In the genomic region with DNA sequence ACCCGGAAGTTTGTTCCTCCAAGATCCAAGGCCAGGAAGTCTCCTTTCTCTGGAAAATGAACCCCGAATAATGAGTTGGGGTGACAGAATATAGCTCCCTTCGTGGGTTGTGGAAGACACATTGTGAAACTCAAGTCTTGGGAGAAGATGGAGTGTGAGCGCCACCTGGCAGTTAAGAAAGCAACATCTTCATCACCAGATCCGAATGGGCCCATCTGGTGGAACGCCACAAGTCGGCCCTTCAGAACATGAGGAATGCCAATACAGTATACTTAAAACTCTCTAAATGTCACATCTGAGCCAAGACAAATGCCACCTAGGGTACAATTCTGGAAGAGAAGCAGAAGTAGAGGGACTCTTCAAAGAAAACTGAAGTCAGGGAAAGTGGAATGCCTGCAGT, we compare ENCODE assay signal across 12 mouse cellular contexts. TPM values are rescaled to one million over a fixed set of nuclear protein-coding genes. Genes with fewer than 3 reads are reported as not detected.
DNase-seq lines count a peak whose midpoint lies in the region; ATAC-seq and TF ChIP-seq lines count a peak whose summit lies in the region.
"Had no signal": no experiment of that assay in that cellular context is flagged by ENCODE, and none has a peak within 500 bp of the region (broad histone marks: within the 10 kb centered on the region; RNA-seq: fewer than 3 reads in every experiment).

No protein-coding gene starts in this region.

- no peak overlapping the region for H3K27ac ChIP-seq in hindbrain, postnatal 0 days
- H3K27ac ChIP-seq in hindbrain, embryonic 12.5 days: no peak overlapping the region
- no peak overlapping the region for H3K27ac ChIP-seq in embryonic facial prominence, embryonic 14.5 days (replicated peaks; ENCODE audit: low read depth, low read length)
- H3K27ac ChIP-seq: macrophage had no signal

- no peak overlapping the region for H3K4me2 ChIP-seq in hindbrain, postnatal 0 days (ENCODE audit: low read depth, low read length)
- no peak overlapping the region for H3K4me2 ChIP-seq in hindbrain, embryonic 12.5 days (replicated peaks)
- H3K4me2 ChIP-seq in embryonic facial prominence, embryonic 14.5 days (ENCODE audit: low read depth, low read length): no peak overlapping the region

- H3K9me3 ChIP-seq in hindbrain, postnatal 0 days (ENCODE audit: low read length): no peaks in the 10 kb centered on the region
- H3K9me3 ChIP-seq in hindbrain, embryonic 12.5 days (replicated peaks): no peaks in the 10 kb centered on the region
- no peaks in the 10 kb centered on the region for H3K9me3 ChIP-seq in embryonic facial prominence, embryonic 14.5 days (ENCODE audit: control insufficient read depth, low read length)
- H3K9me3 ChIP-seq: G1E had no signal

- peak; percentile 62 for DNase-seq in hindbrain, postnatal 0 days (ENCODE audit: low spot score)
- DNase-seq in right cerebral cortex, adult 2 months (ENCODE audit: low spot score in 2 of 2): peak; percentile 18 to 20
- no peak for DNase-seq in right cerebral cortex, postnatal 25 days
- DNase-seq in embryonic facial prominence, embryonic 14.5 days (ENCODE audit: low spot score): peak; percentile 30
- peak; percentile 57 for DNase-seq in right cerebral cortex, postnatal 4 days
- DNase-seq in Muller cell, postnatal 12 days (ENCODE audit: inconsistent ontology term): no peak
- no peak for DNase-seq in spleen, postnatal 14 days (ENCODE audit: low spot score in 2 of 2)
- DNase-seq: gastrocnemius, postnatal 10 days; thymus, postnatal 36 days had no signal

- no peaks in the 10 kb centered on the region for H3K27me3 ChIP-seq in hindbrain, postnatal 0 days (ENCODE audit: insufficient read depth, low read length)
- no peaks in the 10 kb centered on the region for H3K27me3 ChIP-seq in hindbrain, embryonic 12.5 days
- no peaks in the 10 kb centered on the region for H3K27me3 ChIP-seq in embryonic facial prominence, embryonic 14.5 days (replicated peaks; ENCODE audit: control insufficient read depth, insufficient read depth, low read length)

- H3K9ac ChIP-seq in hindbrain, postnatal 0 days (replicated peaks; ENCODE audit: low read length): no peak overlapping the region
- H3K9ac ChIP-seq in hindbrain, embryonic 12.5 days: no peak overlapping the region
- H3K9ac ChIP-seq in embryonic facial prominence, embryonic 14.5 days (ENCODE audit: low read depth, low read length): no peak overlapping the region

- ATAC-seq in hindbrain, postnatal 0 days: no peak
- no peak for ATAC-seq in hindbrain, embryonic 12.5 days (ENCODE audit: low FRiP score)
- no peak for ATAC-seq in embryonic facial prominence, embryonic 14.5 days (ENCODE audit: low read depth)

- H3K36me3 ChIP-seq in hindbrain, postnatal 0 days (ENCODE audit: insufficient read depth, low read length): no peaks in the 10 kb centered on the region
- H3K36me3 ChIP-seq in hindbrain, embryonic 12.5 days: peaks cover 17% of the 10 kb centered on the region
- peaks cover 34% of the 10 kb centered on the region for H3K36me3 ChIP-seq in embryonic facial prominence, embryonic 14.5 days (ENCODE audit: control insufficient read depth, insufficient read depth, low read length)

- 76% methylated on average over 7 of the region's 7 CpGs for WGBS in hindbrain, postnatal 0 days
- WGBS in hindbrain, embryonic 12.5 days: 86% methylated on average over 7 of the region's 7 CpGs
- 85% methylated on average over 7 of the region's 7 CpGs for WGBS in embryonic facial prominence, embryonic 14.5 days

- 0 out of 2 replicates have a peak, but pooled peaks cover 4% of the 10 kb centered on the region for H3K4me1 ChIP-seq in hindbrain, postnatal 0 days (ENCODE audit: insufficient read depth, low read length)
- H3K4me1 ChIP-seq in hindbrain, embryonic 12.5 days: no peaks in the 10 kb centered on the region
- 0 out of 2 replicates have a peak, but pooled peaks cover 2% of the 10 kb centered on the region for H3K4me1 ChIP-seq in embryonic facial prominence, embryonic 14.5 days (ENCODE audit: control insufficient read depth, insufficient read depth, low read length)

- TF ChIP-seq CTCF in hindbrain, postnatal 0 days (IDR thresholded peaks at IDR 0.05; ENCODE audit: low read depth): peak; percentile 65

- no peak overlapping the region for H3K4me3 ChIP-seq in hindbrain, postnatal 0 days (ENCODE audit: low read length)
- no peak overlapping the region for H3K4me3 ChIP-seq in hindbrain, embryonic 12.5 days
- no peak overlapping the region for H3K4me3 ChIP-seq in embryonic facial prominence, embryonic 14.5 days (ENCODE audit: low read depth, low read length)

RNA-seq across cellular contexts. Expression of a gene that starts 30.2 kb away (rescaled TPM):
- 55.7 and 68.4 TPM in 2 replicates for total RNA-seq in hindbrain, postnatal 0 days (2014; rRNA removed)
- 136 and 142 TPM in 2 replicates for polyA plus RNA-seq in hindbrain, postnatal 0 days (2015; fragmentation: Nextera tagmentation; extraction: Ambion mirVana)
- 94.6 and 99.0 TPM in 2 replicates for polyA plus RNA-seq in hindbrain, embryonic 12.5 days (2016; fragmentation: Nextera tagmentation; extraction: Ambion mirVana)
- 94.7 and 96.9 TPM in 2 replicates for polyA plus RNA-seq in embryonic facial prominence, embryonic 14.5 days (2014; fragmentation: Nextera tagmentation; extraction: Ambion mirVana)

RNA-seq across cellular contexts. Expression of a gene that starts 38.9 kb away (rescaled TPM):
- total RNA-seq in hindbrain, postnatal 0 days (2014; rRNA removed): 6.0 and 13.0 TPM in 2 replicates
- polyA plus RNA-seq in hindbrain, postnatal 0 days (2015; fragmentation: Nextera tagmentation; extraction: Ambion mirVana): 2.6 and 3.6 TPM in 2 replicates
- polyA plus RNA-seq in hindbrain, embryonic 12.5 days (2016; fragmentation: Nextera tagmentation; extraction: Ambion mirVana): 9.5 and 11.8 TPM in 2 replicates
- polyA plus RNA-seq in embryonic facial prominence, embryonic 14.5 days (2014; fragmentation: Nextera tagmentation; extraction: Ambion mirVana): 16.7 and 17.7 TPM in 2 replicates

Comparison
In these comparisons a context has a peak if more than half of its experiments do, and no peak if none do; other contexts are left out.
1. DNase-seq: peak in hindbrain, postnatal 0 days (single experiment), right cerebral cortex, adult 2 months (2 of 2), embryonic facial prominence, embryonic 14.5 days (single experiment) and right cerebral cortex, postnatal 4 days (single experiment); none in right cerebral cortex, postnatal 25 days (single experiment), Muller cell, postnatal 12 days (single experiment) and spleen, postnatal 14 days (0 of 2).